Mouse (Mus musculus) liver, adult 10 weeks (tissue): Measurements from ENCODE around the gene Atp6v1e2. TPM values are rescaled to one million over a fixed set of nuclear protein-coding genes. Genes with fewer than 3 reads are reported as not detected.

ENCODE experiments used
- polyA plus RNA-seq: library from polyadenylated mRNA; stranded (reverse); fragments of 350-450 nt; fragmentation: Illumina TruSeq; extraction: RNeasy Lipid Tissue Mini Kit (QIAGEN cat#74804); gene quantifications from one replicate; pipeline ENCODE4 v1.2.3, GENCODE M21; 2014; ENCODE audit warnings: low read depth, low replicate concordance

Atp6v1e2 gene
- not detected for polyA plus RNA-seq

GRCm38 (mm10) chr17:86947840-86948796, at the start of gene Atp6v1e2:
Gene Atp6v1e2, minus strand, starts transcription at chr17:86947897.

GRCm38 (mm10) chr17:86962894-86963585, 15.3 kb upstream of the Atp6v1e2 start, which contains the start of gene Rhoq:
Gene Rhoq, plus strand, starts transcription at chr17:86963082.

GRCm38 (mm10) chr17:86917048-86917447, 30.6 kb downstream of the Atp6v1e2 start, which contains the start of gene Tmem247:
Gene Tmem247, plus strand, starts transcription at chr17:86917348.

Other genes with a start within 250 kb of the Atp6v1e2 start
- gene Epas1, start 194.2 kb downstream of the Atp6v1e2 start, polyA plus RNA-seq, result 37.3 TPM
- not detected for gene Tmem247, start 30.5 kb downstream of the Atp6v1e2 start, polyA plus RNA-seq
- 12.0 TPM for gene Rhoq, start 15.2 kb upstream of the Atp6v1e2 start, polyA plus RNA-seq
- gene Pigf, start 77.5 kb upstream of the Atp6v1e2 start, polyA plus RNA-seq, result 14.5 TPM
- 137 TPM for gene Cript, start 77.7 kb upstream of the Atp6v1e2 start, polyA plus RNA-seq
- 5.2 TPM for gene Socs5, start 159.8 kb upstream of the Atp6v1e2 start, polyA plus RNA-seq